Mouse (Mus musculus) left cerebral cortex, postnatal 36 days (tissue): ENCODE results near the gene Lysmd1. TPM values are rescaled to one million over a fixed set of nuclear protein-coding genes. Genes with fewer than 3 reads are reported as not detected.

Experiments used
- DNase-seq, 2 experiments: peaks; one replicate each; pipeline ENCODE4 v3.0.0; 2021 to 2022; ENCODE audit warnings: low spot score in 2 of 2, mixed read lengths in 1 of 2
- intact Hi-C: fragments of 180-260 bp; cut with DNase I; formaldehyde crosslinking; loops from one replicate; pipeline ENCODE4 v1.15.1; 2025
- total RNA-seq, 2 experiments: library from RNA; stranded (reverse); gene quantifications; 2 replicates each; pipeline ENCODE4 v1.2.3; 2021

The Lysmd1 gene
- total RNA-seq, 2 experiments from 2014 or later = 16.3 to 18.4 TPM

- no peak for DNase-seq
- intact Hi-C loops = no loop called here
These were observed 1.1 kb downstream of the Lysmd1 start for GRCm38 (mm10) chr3:95135023-95135422.

- intact Hi-C loops = no loop called here
- no peak for DNase-seq
These were observed 1.7 kb downstream of the Lysmd1 start for GRCm38 (mm10) chr3:95135433-95136052.

GRCm38 (mm10) chr3:95136336-95136735, 2.4 kb downstream of the Lysmd1 start:
- intact Hi-C loops = no loop called here
- no peak for DNase-seq

- DNase-seq = no peak
- intact Hi-C loops = loop anchor here (5.0 kb wide), 1 partner anchor 123 kb away; no protein-coding TSS in a partner anchor
These were observed 5.8 kb downstream of the Lysmd1 start for GRCm38 (mm10) chr3:95139586-95140288.

- no peak for DNase-seq
- intact Hi-C loops = loop anchor here (5.0 kb wide), 1 partner anchor 122 kb away; no protein-coding TSS in a partner anchor
These were observed 6.4 kb downstream of the Lysmd1 start for GRCm38 (mm10) chr3:95140289-95140595.

GRCm38 (mm10) chr3:95140795-95141194, 6.9 kb downstream of the Lysmd1 start:
- no peak for DNase-seq
- intact Hi-C loops = loop anchor here (5.0 kb wide), 1 partner anchor 122 kb away; no protein-coding TSS in a partner anchor

GRCm38 (mm10) chr3:95141474-95141873, 7.6 kb downstream of the Lysmd1 start:
- intact Hi-C loops = loop anchor here (5.0 kb wide), 1 partner anchor 121 kb away; no protein-coding TSS in a partner anchor

GRCm38 (mm10) chr3:95141952-95142616, 8.2 kb downstream of the Lysmd1 start, which contains the start of gene Tnfaip8l2:
Gene Tnfaip8l2, minus strand, starts transcription at chr3:95142360.
- intact Hi-C loops = loop anchor here (2.0 to 5.0 kb wide), 2 partner anchors 75 to 120 kb away; partner anchors contain the start of gene Gabpb2
- DNase-seq = no peak

More at GRCm38 (mm10) chr3:95141474-95141873, 7.6 kb downstream of the Lysmd1 start:
- DNase-seq = no peak

GRCm38 (mm10) chr3:95142617-95143011, 8.7 kb downstream of the Lysmd1 start:
- intact Hi-C loops = loop anchor here (2.0 to 5.0 kb wide), 2 partner anchors 74 to 120 kb away; partner anchors contain the start of gene Gabpb2
- DNase-seq = peak; percentile 75 to 82

GRCm38 (mm10) chr3:95147924-95148323, 14.0 kb downstream of the Lysmd1 start:
- intact Hi-C loops = no loop called here
- no peak for DNase-seq

GRCm38 (mm10) chr3:95153874-95154273, 20.0 kb downstream of the Lysmd1 start:
- no peak for DNase-seq
- intact Hi-C loops = no loop called here

GRCm38 (mm10) chr3:95159511-95159986, 25.7 kb downstream of the Lysmd1 start:
- intact Hi-C loops = no loop called here
- no peak for DNase-seq

GRCm38 (mm10) chr3:95159987-95160963, 26.4 kb downstream of the Lysmd1 start, which contains the start of gene Sema6c:
Gene Sema6c, plus strand, starts transcription at chr3:95160457.
- intact Hi-C loops = no loop called here
- DNase-seq = peak; percentile 86 to 87

- DNase-seq = peak in 1 of 2 experiments; percentile 23
These were observed 27.2 kb downstream of the Lysmd1 start for GRCm38 (mm10) chr3:95161041-95161551.

GRCm38 (mm10) chr3:95161618-95162344, 27.9 kb downstream of the Lysmd1 start:
- DNase-seq = no peak
- intact Hi-C loops = no loop called here

More at GRCm38 (mm10) chr3:95161041-95161551, 27.2 kb downstream of the Lysmd1 start:
- intact Hi-C loops = no loop called here

GRCm38 (mm10) chr3:95162345-95162628, 28.4 kb downstream of the Lysmd1 start:
- intact Hi-C loops = no loop called here
- DNase-seq = no peak

GRCm38 (mm10) chr3:95163419-95164255, 29.7 kb downstream of the Lysmd1 start:
- intact Hi-C loops = no loop called here
- DNase-seq = no peak

GRCm38 (mm10) chr3:95164256-95164550, 30.3 kb downstream of the Lysmd1 start:
- DNase-seq = no peak
- intact Hi-C loops = no loop called here
